Mouse (Mus musculus) hindbrain, embryonic 11.5 days (tissue): ENCODE measurements at regions not wholly inside any gene's neighbourhood (a gene's known extent, or its start where the extent isn't known, plus 50 kb on each side); places are given as distances from the start of the nearest gene placed in this dataset.
A peak's percentile ranks its signal among the peaks of the same experiment; 100 is the strongest.

Experiments
- ATAC-seq: fragments of 200-750 bp; cut with Nextera tagmentation; 2 replicates; pipeline ENCODE4 v1.8.0; 2017; ENCODE audit warnings: mild to moderate bottlenecking, moderate TSS enrichment, moderate library complexity; ENCODE audit not compliant: low FRiP score
- DNase-seq: peaks from one replicate; pipeline ENCODE4 v3.0.0-alpha.2; 2015; ENCODE audit warnings: low spot score
- H3K27ac ChIP-seq: fragments of 300-500 bp; sonication (generic); 2 replicates; pipeline ENCODE4 v1.5.1; 2014; ENCODE audit warnings: mild to moderate bottlenecking, low read depth, low read length
- H3K27me3 ChIP-seq: fragments of 300-500 bp; sonication (generic); 2 replicates; pipeline ENCODE4 v1.6.1; 2014; ENCODE audit warnings: mild to moderate bottlenecking, low read length, moderate library complexity, mixed read lengths; ENCODE audit not compliant: control insufficient read depth, insufficient read depth
- H3K36me3 ChIP-seq: fragments of 300-500 bp; sonication (generic); 2 replicates; pipeline ENCODE4 v1.6.1; 2014; ENCODE audit warnings: mild to moderate bottlenecking, low read length, moderate library complexity, mixed read lengths; ENCODE audit not compliant: control insufficient read depth, insufficient read depth
- H3K4me1 ChIP-seq: fragments of 300-500 bp; sonication (generic); replicated peaks from 2 replicates; pipeline ENCODE4 v1.6.1; 2014; ENCODE audit warnings: low read length, mixed read lengths; ENCODE audit not compliant: control insufficient read depth, insufficient read depth
- H3K4me2 ChIP-seq: fragments of 300-500 bp; sonication (generic); replicated peaks from 2 replicates; pipeline ENCODE4 v1.6.1; 2014; ENCODE audit warnings: mild to moderate bottlenecking, low read depth, low read length
- H3K4me3 ChIP-seq: fragments of 300-500 bp; sonication (generic); 2 replicates; pipeline ENCODE4 v1.5.1; 2014; ENCODE audit warnings: low read depth, low read length
- H3K9ac ChIP-seq: fragments of 300-500 bp; sonication (generic); 2 replicates; pipeline ENCODE4 v1.6.1; 2014; ENCODE audit warnings: low read depth, low read length
- H3K9me3 ChIP-seq: fragments of 300-500 bp; sonication (generic); 2 replicates; pipeline ENCODE4 v1.6.1; 2016; ENCODE audit warnings: low read length; ENCODE audit not compliant: control insufficient read depth
- WGBS: fragments of 180-500 bp; shearing (Covaris S2); extraction: QIAGEN DNeasy Blood & Tissue Kit; methylation state at CpG from one replicate; pipeline ENCODE4 v1.1.7; 2014; 5-methylcytosine and 5-hydroxymethylcytosine counted together

DNA sequence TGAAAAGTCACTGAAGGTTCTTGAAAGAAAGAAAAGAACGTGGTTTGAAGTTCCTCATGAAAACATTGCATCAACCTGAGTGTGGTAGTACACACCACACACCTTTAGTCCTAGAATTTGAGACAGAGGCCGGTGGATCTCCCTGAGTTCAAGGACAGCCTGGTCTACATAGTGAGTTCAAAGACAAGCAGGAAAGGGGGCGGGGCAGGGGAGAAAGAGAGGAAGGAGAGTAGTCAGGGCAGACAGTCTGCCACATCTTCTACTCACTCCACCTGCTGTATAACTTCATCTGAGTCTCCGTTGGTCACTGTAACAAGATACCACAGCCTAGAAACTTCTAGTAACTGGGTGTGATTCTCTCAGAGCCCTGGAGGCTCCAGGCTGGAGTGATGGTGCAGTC, 190.2 kb upstream of the Sdk2 start:
- H3K27ac ChIP-seq = no peak overlapping the region
- H3K9ac ChIP-seq = no peak overlapping the region
- no peak overlapping the region for H3K4me2 ChIP-seq
- no peaks in the 10 kb centered on the region for H3K36me3 ChIP-seq
- H3K27me3 ChIP-seq = no peaks in the 10 kb centered on the region; the same call in 1 of the 2 replicates
- DNase-seq (no peak), ATAC-seq (no peak)
- H3K4me1 ChIP-seq = no peaks in the 10 kb centered on the region
- WGBS = 86% methylated on average over 4 of the region's 4 CpGs
- H3K9me3 ChIP-seq = no peaks in the 10 kb centered on the region
- no peak overlapping the region for H3K4me3 ChIP-seq

DNA sequence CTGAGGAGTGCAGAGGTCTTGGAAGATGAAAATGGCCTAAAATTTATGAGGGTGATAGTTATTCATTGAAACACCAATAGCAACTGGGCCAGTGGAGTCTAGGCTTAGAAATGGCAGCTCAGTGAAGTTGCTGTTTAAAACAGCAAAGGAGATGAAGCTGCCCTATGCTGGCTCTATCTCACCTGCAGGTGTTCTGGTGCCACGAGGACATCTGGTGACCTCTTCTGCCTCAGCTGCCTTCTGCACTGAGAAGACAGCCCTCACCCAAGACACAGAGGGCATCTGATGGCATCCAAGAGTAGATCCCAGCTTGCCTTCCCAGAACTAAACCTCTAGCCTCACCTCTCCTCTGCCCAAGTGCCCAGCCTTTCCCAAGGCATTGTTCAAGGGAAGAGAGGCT, 187.5 kb upstream of the Sdk2 start:
- Histone ChIP-seq H3K27ac (no peak overlapping the region), H3K9ac (no peak overlapping the region), H3K4me2 (no peak overlapping the region), H3K9me3 (no peaks in the 10 kb centered on the region), H3K36me3 (no peaks in the 10 kb centered on the region), H3K4me3 (no peak overlapping the region), H3K27me3 (no peaks in the 10 kb centered on the region; the same call in 1 of the 2 replicates), H3K4me1 (no peaks in the 10 kb centered on the region)
- 53% methylated on average over 1 of the region's 1 CpGs for WGBS
- no peak for DNase-seq
- no peak for ATAC-seq

DNA sequence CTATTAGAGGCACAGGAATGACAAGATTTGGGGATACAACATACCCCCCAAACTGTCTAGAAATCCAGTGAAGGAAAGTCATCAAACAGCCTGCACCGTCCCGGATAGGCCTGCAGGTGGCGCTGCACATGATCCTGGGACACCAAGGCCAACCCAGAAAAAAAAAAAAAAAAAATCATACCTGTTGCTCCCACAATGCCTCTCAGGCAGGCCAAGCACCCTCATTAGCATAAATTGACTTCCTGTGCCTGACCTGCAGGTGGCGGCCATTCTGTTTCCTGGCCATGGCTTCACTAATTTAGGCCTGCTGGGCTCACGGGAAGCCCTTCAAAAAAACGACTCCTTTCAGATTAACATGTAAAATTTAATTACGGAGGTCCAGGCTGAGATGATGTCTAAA, 184.8 kb upstream of the Sdk2 start:
- no peaks in the 10 kb centered on the region; the same call in 1 of the 2 replicates for H3K27me3 ChIP-seq
- no peak overlapping the region for H3K4me2 ChIP-seq
- H3K9ac ChIP-seq = no peak overlapping the region
- H3K9me3 ChIP-seq = no peaks in the 10 kb centered on the region
- ATAC-seq (no peak), DNase-seq (peak; percentile 54)
- 77% methylated on average over 7 of the region's 7 CpGs for WGBS
- H3K27ac ChIP-seq = no peak overlapping the region
- H3K4me1 ChIP-seq = no peaks in the 10 kb centered on the region
- H3K4me3 ChIP-seq = no peak overlapping the region
- no peaks in the 10 kb centered on the region for H3K36me3 ChIP-seq

DNA sequence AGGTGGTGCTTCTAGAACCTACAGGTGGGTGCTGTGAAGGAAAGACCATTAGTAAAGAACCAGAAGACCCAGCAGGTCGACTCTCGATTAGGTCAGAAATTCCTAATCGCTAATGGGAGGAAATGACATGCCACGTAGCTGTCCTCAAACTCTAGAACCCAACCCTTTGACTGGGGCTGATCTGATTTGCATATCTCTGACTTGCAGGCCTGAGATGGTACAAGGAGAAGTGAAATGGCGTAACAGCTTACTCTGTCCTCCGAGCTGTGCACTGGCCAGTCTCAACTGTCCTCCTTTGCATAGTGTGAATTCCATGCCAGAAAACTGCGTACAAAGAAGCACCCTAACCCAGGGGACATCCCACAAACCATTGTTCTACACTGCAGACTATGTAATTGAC, 182.4 kb upstream of the Sdk2 start:
- H3K27ac ChIP-seq = no peak overlapping the region
- no peak overlapping the region for H3K9ac ChIP-seq
- WGBS = 82% methylated on average over 7 of the region's 7 CpGs
- H3K4me1 ChIP-seq = no peaks in the 10 kb centered on the region
- no peaks in the 10 kb centered on the region; the same call in 1 of the 2 replicates for H3K27me3 ChIP-seq
- no peaks in the 10 kb centered on the region for H3K9me3 ChIP-seq
- no peak for DNase-seq
- no peak overlapping the region for H3K4me2 ChIP-seq
- no peaks in the 10 kb centered on the region for H3K36me3 ChIP-seq
- ATAC-seq = no peak
- no peak overlapping the region for H3K4me3 ChIP-seq

DNA sequence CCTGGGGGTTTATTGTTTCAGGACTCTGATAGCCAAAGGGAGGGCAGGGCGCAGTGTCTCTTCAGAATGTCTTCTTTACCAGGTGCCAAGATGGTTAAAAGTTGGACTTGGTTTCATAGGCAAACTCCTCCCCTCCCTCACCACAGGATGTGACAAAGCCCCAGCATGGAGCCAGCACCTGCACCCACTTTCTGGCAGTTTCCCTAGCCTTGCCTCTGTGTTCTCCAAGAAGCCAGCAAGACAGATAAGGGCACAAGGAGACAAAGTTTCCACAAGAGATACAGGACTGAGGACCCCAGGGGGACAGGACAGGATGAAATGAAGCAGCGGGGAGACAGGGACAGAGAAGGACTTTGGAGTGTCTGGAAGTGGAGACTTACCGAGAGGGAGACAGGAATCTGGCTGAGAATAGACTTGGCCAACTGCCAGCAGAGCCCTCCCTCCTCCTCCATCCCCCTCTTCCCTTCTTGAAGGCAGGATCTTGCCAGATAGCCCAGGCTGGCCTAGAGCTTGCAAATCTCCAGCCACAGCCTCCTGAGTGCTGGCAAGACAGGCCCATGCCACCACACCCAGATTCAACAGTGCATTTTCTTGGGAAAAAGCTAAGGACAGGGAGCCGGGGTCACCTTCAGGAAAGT, 181.5 kb upstream of the Sdk2 start:
- no peak overlapping the region for H3K4me3 ChIP-seq
- no peaks in the 10 kb centered on the region for H3K9me3 ChIP-seq
- no peaks in the 10 kb centered on the region for H3K4me1 ChIP-seq
- ATAC-seq (no peak), DNase-seq (no peak)
- 86% methylated on average over 4 of the region's 4 CpGs for WGBS
- H3K9ac ChIP-seq = no peak overlapping the region
- H3K36me3 ChIP-seq = no peaks in the 10 kb centered on the region
- H3K27me3 ChIP-seq = no peaks in the 10 kb centered on the region
- H3K27ac ChIP-seq = no peak overlapping the region
- H3K4me2 ChIP-seq = no peak overlapping the region

DNA sequence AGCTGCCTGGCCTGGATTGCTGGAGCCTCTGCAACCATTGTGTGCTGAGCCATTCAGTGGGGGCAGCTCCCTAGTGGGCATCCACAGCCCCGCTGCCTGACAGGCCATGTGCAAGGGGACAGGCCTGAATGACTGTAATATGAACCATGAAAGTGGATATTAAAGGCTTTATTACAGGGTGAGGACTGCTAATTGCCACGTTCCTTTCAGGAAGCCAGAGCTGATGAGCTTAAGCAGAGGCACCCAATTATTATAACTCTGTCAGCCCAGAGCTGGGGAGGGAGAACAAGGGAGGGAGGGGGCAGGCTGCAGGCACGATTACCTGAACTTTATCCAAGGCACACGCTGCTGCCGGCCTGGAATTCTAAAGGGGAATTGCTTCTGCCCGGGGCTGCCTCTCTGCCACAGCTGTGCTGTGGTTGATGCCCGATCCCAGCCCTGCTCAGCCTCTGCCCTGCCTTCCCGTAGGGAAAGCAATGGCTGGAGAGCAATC, 172.5 kb upstream of the Sdk2 start:
- DNase-seq (peak; percentile 45), ATAC-seq (peak; percentile 78)
- H3K9ac ChIP-seq = 0 out of 2 replicates have a peak overlapping the region, but pooled peaks have one; percentile 15
- 41% methylated on average over 8 of the region's 8 CpGs for WGBS
- H3K4me3 ChIP-seq = no peak overlapping the region
- H3K27ac ChIP-seq = peak overlapping the region; percentile 75
- H3K4me2 ChIP-seq = no peak overlapping the region
- no peaks in the 10 kb centered on the region for H3K36me3 ChIP-seq
- no peaks in the 10 kb centered on the region for H3K9me3 ChIP-seq
- no peaks in the 10 kb centered on the region; the same call in 1 of the 2 replicates for H3K4me1 ChIP-seq
- no peaks in the 10 kb centered on the region for H3K27me3 ChIP-seq

DNA sequence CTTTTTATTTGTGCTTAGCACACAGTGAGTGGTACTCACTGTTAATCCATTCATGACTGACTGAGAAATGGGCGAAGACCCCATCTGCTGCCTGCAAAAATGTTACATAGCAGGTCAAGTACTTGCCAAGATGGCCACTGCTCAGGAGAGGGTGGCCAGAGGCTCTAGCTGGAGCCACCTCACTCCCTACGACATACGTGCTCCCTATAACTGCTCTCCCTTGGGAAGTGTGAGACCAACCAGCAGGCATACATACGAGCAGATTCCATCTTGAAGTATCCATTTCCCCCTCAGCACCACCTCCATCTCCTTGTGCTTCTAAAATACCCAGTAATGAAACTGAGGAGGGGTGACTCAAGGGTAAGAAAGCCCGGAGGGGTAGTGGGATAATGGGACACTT, 172.0 kb upstream of the Sdk2 start:
- 67% methylated on average over 5 of the region's 5 CpGs for WGBS
- DNase-seq = peak; percentile 9
- no peak overlapping the region for H3K4me3 ChIP-seq
- no peak overlapping the region for H3K9ac ChIP-seq
- peak overlapping the region; percentile 75 for H3K27ac ChIP-seq
- H3K4me2 ChIP-seq = no peak overlapping the region
- no peaks in the 10 kb centered on the region; the same call in 1 of the 2 replicates for H3K4me1 ChIP-seq
- H3K27me3 ChIP-seq = no peaks in the 10 kb centered on the region
- H3K9me3 ChIP-seq = no peaks in the 10 kb centered on the region
- no peaks in the 10 kb centered on the region for H3K36me3 ChIP-seq
- ATAC-seq = peak; percentile 10; the same call in 1 of the 2 replicates

DNA sequence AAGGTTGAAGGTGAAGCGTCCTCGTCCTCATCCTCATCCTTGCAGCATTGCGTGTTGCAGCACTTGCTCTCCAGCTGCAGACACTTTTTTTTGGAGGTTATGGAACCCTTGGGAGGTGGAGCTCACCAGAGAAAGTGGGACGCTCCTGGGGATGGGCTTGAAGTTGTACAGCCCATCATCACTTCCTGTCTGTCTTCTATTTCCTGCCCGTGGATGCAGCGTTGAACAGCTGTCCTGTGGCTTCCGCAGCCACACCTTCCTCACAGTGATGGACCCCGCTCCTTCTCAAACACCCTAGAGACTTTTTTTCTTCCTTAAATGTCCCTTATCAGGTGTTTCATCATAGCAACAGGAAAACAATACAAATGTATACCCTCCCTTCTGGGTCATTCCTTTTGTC, 171.5 kb upstream of the Sdk2 start:
- Histone ChIP-seq H3K27ac (no peak overlapping the region), H3K9me3 (no peaks in the 10 kb centered on the region), H3K36me3 (no peaks in the 10 kb centered on the region), H3K4me1 (no peaks in the 10 kb centered on the region; the same call in 1 of the 2 replicates), H3K4me3 (no peak overlapping the region), H3K27me3 (no peaks in the 10 kb centered on the region), H3K4me2 (no peak overlapping the region), H3K9ac (no peak overlapping the region)
- DNase-seq = no peak
- no peak for ATAC-seq
- WGBS = 88% methylated on average over 8 of the region's 8 CpGs

DNA sequence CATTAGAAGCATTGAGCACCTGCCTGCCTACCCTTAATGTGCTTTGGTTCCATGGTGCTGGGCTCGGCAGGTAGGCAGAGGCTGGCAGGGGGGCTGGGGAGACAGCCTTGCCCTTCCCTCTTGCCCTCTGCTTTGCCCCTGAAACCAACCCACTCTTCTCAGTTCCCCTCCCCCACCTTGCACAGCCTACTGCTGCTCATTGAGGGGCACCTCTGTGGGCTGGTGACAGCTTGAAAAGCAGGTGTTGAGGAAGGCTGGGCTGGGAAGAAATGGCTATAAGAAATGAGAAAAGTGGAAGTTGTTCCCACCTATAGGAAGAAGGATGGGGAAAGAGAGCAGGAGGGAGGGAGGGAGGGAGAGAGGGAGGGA, 167.7 kb upstream of the Sdk2 start:
- ATAC-seq = no peak

More for the DNA sequence above, 167.7 kb upstream of the Sdk2 start:
- no peaks in the 10 kb centered on the region for H3K9me3 ChIP-seq
- DNase-seq = no peak
- no peak overlapping the region for H3K9ac ChIP-seq
- no peak overlapping the region for H3K4me2 ChIP-seq
- H3K27me3 ChIP-seq = no peaks in the 10 kb centered on the region
- no peak overlapping the region for H3K4me3 ChIP-seq
- WGBS = 64% methylated on average over 1 of the region's 1 CpGs
- no peaks in the 10 kb centered on the region; the same call in 1 of the 2 replicates for H3K4me1 ChIP-seq
- H3K36me3 ChIP-seq = no peaks in the 10 kb centered on the region
- H3K27ac ChIP-seq = no peak overlapping the region
